24 mouse cellular contexts compared by ENCODE assay signal in genomic region chr1:179728661-179729060, GRCm38 (mm10). TPM values are rescaled to one million over a fixed set of nuclear protein-coding genes. Genes with fewer than 3 reads are reported as not detected.
"Had no signal": no experiment of that assay in that cellular context is flagged by ENCODE, and none has a peak within 500 bp of the region (broad histone marks: within the 10 kb centered on the region; RNA-seq: fewer than 3 reads in every experiment).

No protein-coding gene starts in this region.

- ATAC-seq: intestine, postnatal 0 days; midbrain, embryonic 13.5 days; midbrain, embryonic 16.5 days had no signal

- H3K4me1 ChIP-seq: kidney, embryonic 15.5 days; liver, embryonic 15.5 days; midbrain, embryonic 13.5 days; neural tube, embryonic 13.5 days; stomach, embryonic 15.5 days had no signal

- H3K27me3 ChIP-seq: kidney, embryonic 15.5 days; midbrain, embryonic 13.5 days; stomach, embryonic 15.5 days had no signal

- H3K9ac ChIP-seq: kidney, embryonic 15.5 days; liver, embryonic 15.5 days; midbrain, embryonic 13.5 days; neural tube, embryonic 13.5 days; stomach, embryonic 15.5 days had no signal

- H3K27ac ChIP-seq: kidney, embryonic 15.5 days; liver, embryonic 15.5 days; macrophage; midbrain, embryonic 13.5 days; neural tube, embryonic 13.5 days; stomach, embryonic 15.5 days had no signal

- H3K4me2 ChIP-seq: kidney, embryonic 15.5 days; liver, embryonic 11.5 days; liver, embryonic 15.5 days; midbrain, embryonic 13.5 days; neural tube, embryonic 13.5 days; stomach, embryonic 15.5 days had no signal

- H3K4me3 ChIP-seq: kidney, embryonic 15.5 days; liver, embryonic 15.5 days; midbrain, embryonic 13.5 days; myocyte; neural tube, embryonic 13.5 days; stomach, embryonic 15.5 days had no signal

- H3K9me3 ChIP-seq: kidney, embryonic 15.5 days; liver, embryonic 15.5 days; midbrain, embryonic 13.5 days; neural tube, embryonic 13.5 days; stomach, embryonic 15.5 days had no signal

- DNase-seq: kidney, adult 8-10 months; kidney, postnatal 14 days; kidney, postnatal 4 days; lung, adult 18-20 months; retina, postnatal 1 day; right cerebral cortex, postnatal 25 days; spleen, adult 18-20 months; thymus, adult 2 months; thymus, postnatal 14 days; thymus, postnatal 4 days had no signal

- H3K36me3 ChIP-seq: kidney, embryonic 15.5 days; liver, embryonic 15.5 days; midbrain, embryonic 13.5 days; neural tube, embryonic 13.5 days; stomach, embryonic 15.5 days had no signal

RNA-seq across cellular contexts. Expression of gene Kif28, which starts 16.4 kb away (rescaled TPM):
- total RNA-seq: megakaryocyte, adult 5-6 weeks; monocyte, adult 5-6 weeks; neutrophil, adult 5-6 weeks had no signal
- polyA plus RNA-seq: intestine, postnatal 0 days; kidney, embryonic 15.5 days; liver, embryonic 11.5 days; liver, embryonic 15.5 days; lung, embryonic 16.5 days; macrophage; midbrain, embryonic 16.5 days; neural tube, embryonic 13.5 days had no signal
